Mouse (Mus musculus) embryonic facial prominence, embryonic 11.5 days (tissue): ENCODE data around the gene Eml6. TPM values are rescaled to one million over a fixed set of nuclear protein-coding genes. Genes with fewer than 3 reads are reported as not detected.

Experiments
- ATAC-seq: fragments of 200-750 bp; cut with Nextera tagmentation; replicated peaks from 2 replicates; pipeline ENCODE4 v1.8.0; 2017; ENCODE audit warnings: low read depth; ENCODE audit not compliant: insufficient number of reproducible peaks, low FRiP score, low TSS enrichment
- DNase-seq: peaks from one replicate; pipeline ENCODE4 v3.0.0-alpha.2; 2015; ENCODE audit warnings: low spot score
- H3K27ac ChIP-seq: fragments of 300-500 bp; sonication (generic); replicated peaks from 2 replicates; pipeline ENCODE4 v1.5.1; 2014; ENCODE audit warnings: mild to moderate bottlenecking, low read depth, low read length, control low read depth
- H3K27me3 ChIP-seq: fragments of 300-500 bp; sonication (generic); 2 replicates; pipeline ENCODE4 v1.6.1; 2014; ENCODE audit warnings: mild to moderate bottlenecking, low read length, moderate library complexity, mixed read lengths; ENCODE audit not compliant: control insufficient read depth, insufficient read depth
- H3K36me3 ChIP-seq: fragments of 300-500 bp; sonication (generic); replicated peaks from 2 replicates; pipeline ENCODE4 v1.6.1; 2014; ENCODE audit warnings: low read depth, mild to moderate bottlenecking, low read length, moderate library complexity, mixed read lengths; ENCODE audit not compliant: control insufficient read depth, insufficient read depth
- H3K4me1 ChIP-seq: fragments of 300-500 bp; sonication (generic); 2 replicates; pipeline ENCODE4 v1.6.1; 2014; ENCODE audit warnings: low read length, mixed read lengths; ENCODE audit not compliant: control insufficient read depth, insufficient read depth
- H3K4me2 ChIP-seq: fragments of 300-500 bp; sonication (generic); 2 replicates; pipeline ENCODE4 v1.6.1; 2014; ENCODE audit warnings: low read depth, mild to moderate bottlenecking, control low read depth, low read length, moderate library complexity
- H3K4me3 ChIP-seq: fragments of 300-500 bp; sonication (generic); 2 replicates; pipeline ENCODE4 v1.5.1; 2014; ENCODE audit warnings: low read depth, low read length, control low read depth
- H3K9ac ChIP-seq: fragments of 300-500 bp; sonication (generic); replicated peaks from 2 replicates; pipeline ENCODE4 v1.6.1; 2014; ENCODE audit warnings: mild to moderate bottlenecking, control low read depth, low read length
- H3K9me3 ChIP-seq: fragments of 300-500 bp; sonication (generic); replicated peaks from 2 replicates; pipeline ENCODE4 v1.6.1; 2016; ENCODE audit warnings: mild to moderate bottlenecking, low read length, inconsistent platforms, mixed read lengths; ENCODE audit not compliant: control insufficient read depth
- WGBS: fragments of 180-500 bp; shearing (Covaris S2); extraction: QIAGEN DNeasy Blood & Tissue Kit; methylation state at CpG from one replicate; pipeline ENCODE4 v1.1.7; 2014; 5-methylcytosine and 5-hydroxymethylcytosine counted together
- polyA plus RNA-seq: library from polyadenylated mRNA; unstranded; fragments of >200 nt; fragmentation: Nextera tagmentation; extraction: Ambion mirVana; gene quantifications from 2 replicates; pipeline ENCODE4 v1.2.1, GENCODE M21; 2014

Gene Eml6
- 0.43 and 0.50 TPM in 2 replicates for polyA plus RNA-seq

GRCm38 (mm10) chr11:30025835-30026472, at the start of gene Eml6:
Gene Eml6 (minus strand): TSS chr11:30026033.
- Histone ChIP-seq H3K4me2 (peak within 1 kb of the TSS; percentile 93), H3K27me3 (peaks cover 14% of the 10 kb centered on the region), H3K4me3 (peak within 1 kb of the TSS; percentile 48), H3K27ac (no peak within 1 kb of the TSS; the same call in 1 of the 2 replicates), H3K9ac (peak within 1 kb of the TSS; percentile 78), H3K9me3 (no peaks in the 10 kb centered on the region), H3K36me3 (no peaks in the 10 kb centered on the region), H3K4me1 (no peaks in the 10 kb centered on the region)
- WGBS, result under 1% methylated on average over 38 of the region's 39 CpGs
- ATAC-seq (peak; percentile 100), DNase-seq (peak; percentile 97)

- H3K27me3 ChIP-seq, result no peaks in the 10 kb centered on the region
- no peak overlapping the region for H3K4me3 ChIP-seq
- H3K27ac ChIP-seq, result no peak overlapping the region
- DNase-seq (peak; percentile 42), ATAC-seq (no peak)
- H3K9me3 ChIP-seq, result no peaks in the 10 kb centered on the region
- WGBS, result 54% methylated on average over 8 of the region's 8 CpGs
- H3K4me2 ChIP-seq, result no peak overlapping the region
- H3K9ac ChIP-seq, result no peak overlapping the region
- no peaks in the 10 kb centered on the region for H3K36me3 ChIP-seq
- no peaks in the 10 kb centered on the region for H3K4me1 ChIP-seq
Measured at GRCm38 (mm10) chr11:30057299-30057698, 31.5 kb upstream of the Eml6 start.

DNA sequence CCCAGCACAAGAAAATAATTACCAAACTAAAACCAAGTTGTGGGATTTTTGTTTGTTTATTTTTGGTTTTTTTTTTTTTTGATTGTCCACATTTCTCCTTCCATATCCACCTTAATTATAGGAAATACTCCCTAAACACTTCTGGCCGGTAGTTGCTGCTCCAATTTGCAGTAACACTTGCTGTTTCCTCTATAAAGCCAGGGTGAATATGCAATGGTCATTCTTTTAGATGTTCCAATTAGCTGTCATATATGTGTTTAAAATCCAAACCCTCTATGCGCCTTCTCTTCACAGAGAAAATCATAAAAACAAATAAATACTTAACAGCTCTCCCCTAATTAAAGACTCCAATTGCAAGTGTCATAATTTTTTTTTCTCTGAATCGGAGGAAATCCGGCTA, 689 bp downstream of the Eml6 start:
- Histone ChIP-seq H3K9ac (no peak overlapping the region), H3K4me3 (peak overlapping the region; percentile 47), H3K27me3 (peaks cover 14% of the 10 kb centered on the region), H3K36me3 (no peaks in the 10 kb centered on the region), H3K27ac (no peak overlapping the region), H3K9me3 (no peaks in the 10 kb centered on the region), H3K4me2 (peak overlapping the region; percentile 93), H3K4me1 (no peaks in the 10 kb centered on the region)
- ATAC-seq (no peak), DNase-seq (no peak)
- WGBS, result 12% methylated on average over 4 of the region's 4 CpGs

DNA sequence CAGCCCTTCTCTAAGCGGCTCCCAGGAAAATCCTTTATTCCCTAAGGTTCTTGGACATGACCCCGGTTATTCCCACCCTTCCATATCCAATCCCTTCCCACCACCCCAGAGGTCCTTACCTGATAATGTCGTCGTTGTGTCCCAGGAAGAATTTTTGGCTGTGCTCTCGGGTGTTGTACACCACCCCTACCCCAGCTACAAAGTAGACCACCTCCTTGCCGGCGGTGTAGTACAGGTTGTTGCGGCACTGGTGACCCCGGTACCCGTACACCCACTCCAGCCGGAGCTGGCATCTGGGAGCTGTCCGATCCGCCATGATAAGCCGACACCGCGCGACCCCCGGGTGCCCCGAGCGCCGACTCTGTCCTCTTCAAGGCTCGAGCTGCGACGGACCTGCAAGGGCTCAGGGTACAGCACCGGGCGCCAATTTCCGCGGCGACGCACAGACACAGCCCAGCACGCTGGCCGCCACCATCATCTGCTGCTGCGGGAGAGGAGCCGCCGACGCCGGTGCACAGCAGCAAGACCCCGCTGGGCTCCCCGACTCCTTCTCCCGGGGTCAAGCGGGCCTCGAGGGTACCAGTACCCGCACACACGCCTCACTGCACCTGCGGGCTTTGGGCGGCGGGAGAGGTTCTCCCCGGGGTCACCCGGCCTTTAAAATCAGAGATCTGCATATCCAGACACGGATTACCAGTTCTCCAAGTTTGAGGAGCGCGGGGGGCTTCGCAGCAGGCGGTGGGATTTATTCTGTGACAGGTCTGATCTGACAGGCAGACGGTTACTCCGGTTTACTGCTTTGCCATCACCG, 1.4 kb downstream of the Eml6 start:
- Histone ChIP-seq H3K27me3 (peaks cover 14% of the 10 kb centered on the region), H3K27ac (no peak overlapping the region), H3K9me3 (no peaks in the 10 kb centered on the region), H3K36me3 (no peaks in the 10 kb centered on the region), H3K4me1 (no peaks in the 10 kb centered on the region), H3K4me2 (peak overlapping the region; percentile 93), H3K9ac (peak overlapping the region; percentile 34), H3K4me3 (peak overlapping the region; percentile 47)
- DNase-seq (peak; percentile 26), ATAC-seq (no peak)
- WGBS, result under 1% methylated on average over 57 of the region's 57 CpGs

- H3K36me3 ChIP-seq, result no peaks in the 10 kb centered on the region
- WGBS, result 78% methylated on average over 2 of the region's 2 CpGs
- H3K27ac ChIP-seq, result no peak overlapping the region
- no peak overlapping the region for H3K9ac ChIP-seq
- H3K9me3 ChIP-seq, result no peaks in the 10 kb centered on the region
- no peaks in the 10 kb centered on the region for H3K4me1 ChIP-seq
- H3K4me3 ChIP-seq, result no peak overlapping the region
- no peak for DNase-seq
- no peak for ATAC-seq
- H3K4me2 ChIP-seq, result no peak overlapping the region
- H3K27me3 ChIP-seq, result no peaks in the 10 kb centered on the region
Measured at GRCm38 (mm10) chr11:29986257-29986656, 39.6 kb downstream of the Eml6 start.

DNA sequence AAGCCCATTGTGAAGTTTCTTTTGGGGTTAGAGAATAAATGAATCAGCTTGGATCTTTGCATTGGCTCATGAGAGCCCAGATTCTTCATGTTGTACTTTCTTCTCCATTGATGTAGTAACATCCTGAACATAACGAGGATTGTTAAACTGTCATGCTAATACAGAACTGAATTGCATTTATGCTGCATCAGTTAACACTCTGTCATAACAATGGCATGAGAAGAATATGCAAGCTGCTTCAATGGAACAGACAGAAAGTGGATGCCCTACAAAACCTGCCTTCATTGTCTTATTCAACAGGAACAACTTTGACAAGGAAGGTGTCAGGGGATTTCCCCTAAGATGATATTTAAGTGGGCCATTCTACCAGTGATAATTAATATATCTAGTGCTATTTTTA, 57.0 kb downstream of the Eml6 start:
- no peak for ATAC-seq

DNA sequence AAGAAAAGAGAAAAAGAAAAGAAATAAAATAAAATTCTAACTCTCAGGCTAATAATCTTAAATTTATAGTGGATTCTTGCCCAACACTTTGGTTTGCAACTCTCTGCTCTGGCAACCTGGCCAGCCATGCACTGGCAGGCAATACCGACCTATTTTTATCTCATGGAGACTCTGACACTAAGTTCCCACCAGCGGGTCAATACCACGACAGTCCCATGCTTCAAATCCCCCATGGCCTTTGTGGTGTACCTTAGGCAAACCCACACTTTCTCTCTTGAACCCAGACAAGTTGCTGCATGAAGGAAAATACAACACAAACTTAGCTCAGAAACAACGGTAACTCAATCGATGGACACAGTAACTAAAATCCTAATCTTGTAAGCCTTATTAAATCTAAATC, 66.5 kb downstream of the Eml6 start:
- 89% methylated on average over 5 of the region's 5 CpGs for WGBS

More for the DNA sequence above, 57.0 kb downstream of the Eml6 start:
- Histone ChIP-seq H3K9me3 (no peaks in the 10 kb centered on the region), H3K36me3 (no peaks in the 10 kb centered on the region), H3K4me2 (no peak overlapping the region), H3K4me3 (no peak overlapping the region), H3K27me3 (no peaks in the 10 kb centered on the region), H3K9ac (no peak overlapping the region), H3K27ac (no peak overlapping the region), H3K4me1 (no peaks in the 10 kb centered on the region)
- DNase-seq, result no peak
- WGBS, result 88% methylated on average over 1 of the region's 1 CpGs

GRCm38 (mm10) chr11:29944661-29945060, 81.2 kb downstream of the Eml6 start:
- no peaks in the 10 kb centered on the region for H3K27me3 ChIP-seq
- no peaks in the 10 kb centered on the region for H3K36me3 ChIP-seq
- ATAC-seq, result no peak
- peak; percentile 14 for DNase-seq
- H3K9me3 ChIP-seq, result no peaks in the 10 kb centered on the region
- H3K4me3 ChIP-seq, result no peak overlapping the region
- H3K4me2 ChIP-seq, result no peak overlapping the region
- H3K4me1 ChIP-seq, result no peaks in the 10 kb centered on the region
- no peak overlapping the region for H3K9ac ChIP-seq
- H3K27ac ChIP-seq, result no peak overlapping the region
- 73% methylated on average over 3 of the region's 3 CpGs for WGBS

More for the DNA sequence above, 66.5 kb downstream of the Eml6 start:
- Histone ChIP-seq H3K27me3 (no peaks in the 10 kb centered on the region), H3K9ac (no peak overlapping the region), H3K4me3 (no peak overlapping the region), H3K4me2 (no peak overlapping the region), H3K9me3 (no peaks in the 10 kb centered on the region), H3K4me1 (no peaks in the 10 kb centered on the region), H3K27ac (no peak overlapping the region), H3K36me3 (no peaks in the 10 kb centered on the region)
- ATAC-seq (no peak), DNase-seq (no peak)
